ENCODE assay signal across 21 mouse cellular contexts in genomic region chr1:150167172-150167571, GRCm38 (mm10).
DNase-seq lines count a peak whose midpoint lies in the region; ATAC-seq lines count a peak whose summit lies in the region.
"Had no signal": no experiment of that assay in that cellular context is flagged by ENCODE, and none has a peak within 500 bp of the region (broad histone marks: within the 10 kb centered on the region; RNA-seq: fewer than 3 reads in every experiment).

No protein-coding gene starts in this region.

- H3K4me1 ChIP-seq in liver, embryonic 15.5 days (replicated peaks): peaks cover 6% of the 10 kb centered on the region; the same call in 1 of the 2 replicates
- H3K4me1 ChIP-seq in liver, embryonic 12.5 days: peaks cover 6% of the 10 kb centered on the region
- H3K4me1 ChIP-seq: forebrain, embryonic 15.5 days; heart, embryonic 10.5 days; hindbrain, embryonic 12.5 days had no signal

- no peak overlapping the region for H3K4me2 ChIP-seq in liver, embryonic 15.5 days
- H3K4me2 ChIP-seq in liver, embryonic 12.5 days: no peak overlapping the region
- H3K4me2 ChIP-seq: embryonic facial prominence, embryonic 12.5 days; forebrain, embryonic 15.5 days; hindbrain, embryonic 12.5 days had no signal

- H3K9ac ChIP-seq in liver, embryonic 15.5 days: no peak overlapping the region
- no peak overlapping the region for H3K9ac ChIP-seq in liver, embryonic 12.5 days
- H3K9ac ChIP-seq: embryonic facial prominence, embryonic 12.5 days; forebrain, embryonic 15.5 days; hindbrain, embryonic 12.5 days had no signal

- no peaks in the 10 kb centered on the region for H3K36me3 ChIP-seq in liver, embryonic 15.5 days (replicated peaks)
- H3K36me3 ChIP-seq in liver, embryonic 12.5 days: no peaks in the 10 kb centered on the region
- H3K36me3 ChIP-seq: embryonic facial prominence, embryonic 12.5 days; forebrain, embryonic 15.5 days; heart, embryonic 10.5 days; hindbrain, embryonic 12.5 days had no signal

- H3K9me3 ChIP-seq in liver, embryonic 15.5 days (replicated peaks): no peaks in the 10 kb centered on the region
- H3K9me3 ChIP-seq in liver, embryonic 12.5 days (replicated peaks): no peaks in the 10 kb centered on the region
- H3K9me3 ChIP-seq: embryonic facial prominence, embryonic 12.5 days; forebrain, embryonic 15.5 days; heart, embryonic 10.5 days; hindbrain, embryonic 12.5 days had no signal

- ATAC-seq in liver, embryonic 15.5 days (ENCODE audit: insufficient read depth): peak; percentile 40
- ATAC-seq in liver, embryonic 12.5 days: no peak
- peak; percentile 67 for ATAC-seq in megakaryocyte, adult 5-6 weeks (ENCODE audit: poor library complexity, severe bottlenecking)
- ATAC-seq in neutrophil, adult 5-6 weeks (ENCODE audit: extremely low read depth, insufficient number of reproducible peaks, low FRiP score, poor library complexity, severe bottlenecking): peak; percentile 77
- ATAC-seq: activated CD4-positive, CD25-positive, alpha-beta regulatory T cell, adult 4 months; forebrain, embryonic 15.5 days; Patski had no signal

- H3K27ac ChIP-seq in liver, embryonic 15.5 days (replicated peaks): no peak overlapping the region
- H3K27ac ChIP-seq in liver, embryonic 12.5 days: no peak overlapping the region
- H3K27ac ChIP-seq: embryonic facial prominence, embryonic 12.5 days; forebrain, embryonic 15.5 days; heart, embryonic 10.5 days; hindbrain, embryonic 12.5 days had no signal

- no peaks in the 10 kb centered on the region for H3K27me3 ChIP-seq in liver, embryonic 15.5 days
- H3K27me3 ChIP-seq in liver, embryonic 12.5 days (replicated peaks): no peaks in the 10 kb centered on the region
- H3K27me3 ChIP-seq: embryonic facial prominence, embryonic 12.5 days; forebrain, embryonic 15.5 days; hindbrain, embryonic 12.5 days; Patski had no signal

- DNase-seq in lung, postnatal 25 days (ENCODE audit: low spot score): peak; percentile 14
- no peak for DNase-seq in lung, postnatal 10 days
- DNase-seq in cerebellum, adult 8-10 months: no peak
- DNase-seq in urinary bladder, postnatal 4 days (ENCODE audit: low spot score in 2 of 2): no peak
- DNase-seq: adrenal gland, postnatal 14 days; cerebellum, adult 18-20 months; cerebellum, postnatal 10 days; gastrocnemius, postnatal 36 days; heart, adult 18-20 months; heart, postnatal 10 days; heart, postnatal 4 days had no signal

- H3K4me3 ChIP-seq in liver, embryonic 15.5 days (replicated peaks): no peak overlapping the region
- no peak overlapping the region for H3K4me3 ChIP-seq in liver, embryonic 12.5 days
- H3K4me3 ChIP-seq: embryonic facial prominence, embryonic 12.5 days; forebrain, embryonic 15.5 days; heart, embryonic 10.5 days; hindbrain, embryonic 12.5 days had no signal
